Mouse (Mus musculus) embryonic facial prominence, embryonic 10.5 days (tissue): Measurements from ENCODE around the gene Bcor. TPM values are rescaled to one million over a fixed set of nuclear protein-coding genes. Genes with fewer than 3 reads are reported as not detected.

Experiments used
- DNase-seq: peaks from one replicate; pipeline ENCODE4 v3.0.0-alpha.2; 2017; ENCODE audit warnings: low spot score
- H3K27ac ChIP-seq: fragments of 300-500 bp; sonication (generic); replicated peaks from 2 replicates; pipeline ENCODE4 v1.5.1; 2016; ENCODE audit warnings: mild to moderate bottlenecking
- H3K27me3 ChIP-seq: fragments of 300-500 bp; sonication (generic); replicated peaks from 2 replicates; pipeline ENCODE4 v1.6.1; 2016; ENCODE audit warnings: low read depth, mild to moderate bottlenecking; ENCODE audit not compliant: poor library complexity, severe bottlenecking
- H3K36me3 ChIP-seq: fragments of 300-500 bp; sonication (generic); replicated peaks from 2 replicates; pipeline ENCODE4 v1.6.1; 2016; ENCODE audit warnings: mild to moderate bottlenecking, moderate library complexity
- H3K4me1 ChIP-seq: fragments of 300-500 bp; sonication (generic); 2 replicates; pipeline ENCODE4 v1.6.1; 2016
- H3K4me3 ChIP-seq: fragments of 300-500 bp; sonication (generic); 2 replicates; pipeline ENCODE4 v1.5.1; 2016; ENCODE audit warnings: mild to moderate bottlenecking, moderate library complexity
- H3K9me3 ChIP-seq: fragments of 300-500 bp; sonication (generic); 2 replicates; pipeline ENCODE4 v1.6.1; 2016; ENCODE audit warnings: mild to moderate bottlenecking
- WGBS: fragments of 180-500 bp; shearing (Covaris S2); methylation state at CpG from one replicate; pipeline ENCODE4 v1.1.7; 2016; 5-methylcytosine and 5-hydroxymethylcytosine counted together
- polyA plus RNA-seq: library from polyadenylated mRNA; unstranded; fragments of >200 nt; fragmentation: Nextera tagmentation; extraction: Ambion mirVana; gene quantifications from 2 replicates; pipeline ENCODE4 v1.2.1, GENCODE M21; 2016

The Bcor gene
- polyA plus RNA-seq, 1 experiment from 2014 or later: 23.7 TPM

- no peak overlapping the region for H3K27ac ChIP-seq
- 8% methylated on average over 11 of the region's 11 CpGs for WGBS
- peak overlapping the region; percentile 56 for H3K4me3 ChIP-seq
- H3K4me1 ChIP-seq: peaks cover 37% of the 10 kb centered on the region
- peaks cover 86% of the 10 kb centered on the region for H3K27me3 ChIP-seq
- no peaks in the 10 kb centered on the region for H3K9me3 ChIP-seq
- no peak for DNase-seq
- no peaks in the 10 kb centered on the region for H3K36me3 ChIP-seq
These were observed 152.2 kb downstream of the Bcor start for GRCm38 (mm10) chrX:12007832-12008540.

DNA sequence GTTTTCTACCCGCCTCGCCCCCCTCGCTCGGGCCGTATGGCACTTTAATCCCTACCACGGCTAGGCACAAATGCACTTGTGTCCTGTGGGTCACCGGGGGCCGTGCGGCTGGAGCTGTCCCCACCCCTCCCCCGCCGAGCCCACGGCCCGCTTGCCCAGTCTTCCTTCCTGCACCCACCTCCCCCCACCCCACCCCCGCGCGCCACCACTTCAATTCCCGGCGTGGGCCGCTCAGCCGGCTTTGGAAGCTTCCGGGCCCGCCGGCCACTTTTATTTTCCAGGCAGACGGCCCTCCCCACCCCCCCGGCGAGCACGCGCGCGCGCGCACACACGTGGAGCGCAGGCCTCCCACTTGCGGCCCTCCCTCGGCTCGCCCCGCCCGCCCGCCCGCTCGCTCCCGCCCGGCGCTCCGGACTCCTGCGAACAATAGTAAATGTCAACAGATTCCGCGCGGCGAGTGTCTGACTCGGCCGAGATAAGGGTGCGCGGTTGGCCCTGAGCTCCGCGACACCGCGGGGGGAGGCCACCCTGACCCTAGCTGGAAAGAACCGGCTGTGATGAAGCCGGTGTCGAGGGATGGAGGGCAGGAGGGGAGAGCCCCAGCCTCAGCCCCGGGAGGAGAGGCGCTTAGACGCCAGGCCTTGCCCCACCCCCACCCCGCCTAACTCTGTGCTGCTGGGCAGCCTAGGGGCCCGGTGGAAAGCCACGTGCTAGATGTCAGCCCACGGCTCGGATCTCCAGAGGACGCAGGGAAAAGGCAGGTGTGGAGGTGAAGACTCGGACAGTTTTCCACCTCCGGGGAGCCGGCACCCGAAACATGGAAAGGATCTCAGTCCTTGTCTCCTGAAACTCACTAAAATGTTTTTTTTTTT is 153.0 kb downstream of the Bcor start:
- Histone ChIP-seq H3K36me3 (no peaks in the 10 kb centered on the region), H3K27me3 (peaks cover 90% of the 10 kb centered on the region), H3K9me3 (no peaks in the 10 kb centered on the region), H3K4me1 (peaks cover 46% of the 10 kb centered on the region), H3K4me3 (peak overlapping the region; percentile 56), H3K27ac (peak overlapping the region; percentile 92)
- peak; percentile 83 for DNase-seq
- WGBS: 4% methylated on average over 74 of the region's 75 CpGs

DNA sequence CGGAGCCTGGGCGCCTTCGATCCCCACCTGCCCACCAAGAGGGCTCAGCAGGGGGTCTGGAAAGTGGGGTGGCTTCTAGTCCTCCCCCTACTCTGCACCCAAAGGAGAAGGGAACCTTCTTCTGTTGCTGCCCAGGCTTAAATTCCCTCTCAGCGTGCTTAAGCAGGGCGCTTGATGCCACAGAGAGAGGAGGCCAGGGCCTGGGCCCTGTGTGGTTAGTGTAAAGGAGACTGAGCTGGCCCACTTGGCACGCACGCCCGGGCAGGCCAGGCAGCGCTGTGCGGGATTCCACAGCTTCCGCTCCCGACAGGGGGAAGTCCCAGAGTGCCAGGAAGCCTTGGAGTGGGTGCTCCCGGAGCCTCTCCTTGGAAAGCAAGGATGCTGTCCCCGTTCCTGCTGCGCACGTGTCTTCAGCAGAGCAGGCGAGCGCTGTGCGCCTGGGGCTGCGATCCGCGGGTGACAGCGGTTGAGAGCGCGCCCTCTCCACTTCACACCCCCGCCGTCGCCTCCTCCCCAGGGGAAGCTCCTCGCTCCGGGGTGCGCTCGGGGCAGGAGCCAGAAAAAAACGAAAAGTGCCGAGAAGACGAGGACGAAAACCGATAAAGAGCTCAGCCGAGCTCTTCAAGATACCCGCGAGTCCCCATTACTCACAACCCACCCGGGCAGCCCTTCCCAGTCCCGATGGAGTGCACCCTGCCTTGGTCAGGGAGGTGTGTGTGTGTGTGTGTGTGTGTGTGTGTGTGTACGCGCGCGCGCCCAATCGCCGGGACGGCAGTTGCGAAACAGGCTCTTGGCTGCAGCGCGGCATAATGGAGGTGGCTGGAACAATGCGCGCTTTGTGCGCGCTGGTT is 153.9 kb downstream of the Bcor start:
- WGBS: 5% methylated on average over 57 of the region's 57 CpGs
- H3K36me3 ChIP-seq: no peaks in the 10 kb centered on the region
- peaks cover 98% of the 10 kb centered on the region for H3K27me3 ChIP-seq
- DNase-seq: peak; percentile 81
- peaks cover 55% of the 10 kb centered on the region for H3K4me1 ChIP-seq
- peak overlapping the region; percentile 92 for H3K27ac ChIP-seq
- no peaks in the 10 kb centered on the region for H3K9me3 ChIP-seq
- peak overlapping the region; percentile 56 for H3K4me3 ChIP-seq

DNA sequence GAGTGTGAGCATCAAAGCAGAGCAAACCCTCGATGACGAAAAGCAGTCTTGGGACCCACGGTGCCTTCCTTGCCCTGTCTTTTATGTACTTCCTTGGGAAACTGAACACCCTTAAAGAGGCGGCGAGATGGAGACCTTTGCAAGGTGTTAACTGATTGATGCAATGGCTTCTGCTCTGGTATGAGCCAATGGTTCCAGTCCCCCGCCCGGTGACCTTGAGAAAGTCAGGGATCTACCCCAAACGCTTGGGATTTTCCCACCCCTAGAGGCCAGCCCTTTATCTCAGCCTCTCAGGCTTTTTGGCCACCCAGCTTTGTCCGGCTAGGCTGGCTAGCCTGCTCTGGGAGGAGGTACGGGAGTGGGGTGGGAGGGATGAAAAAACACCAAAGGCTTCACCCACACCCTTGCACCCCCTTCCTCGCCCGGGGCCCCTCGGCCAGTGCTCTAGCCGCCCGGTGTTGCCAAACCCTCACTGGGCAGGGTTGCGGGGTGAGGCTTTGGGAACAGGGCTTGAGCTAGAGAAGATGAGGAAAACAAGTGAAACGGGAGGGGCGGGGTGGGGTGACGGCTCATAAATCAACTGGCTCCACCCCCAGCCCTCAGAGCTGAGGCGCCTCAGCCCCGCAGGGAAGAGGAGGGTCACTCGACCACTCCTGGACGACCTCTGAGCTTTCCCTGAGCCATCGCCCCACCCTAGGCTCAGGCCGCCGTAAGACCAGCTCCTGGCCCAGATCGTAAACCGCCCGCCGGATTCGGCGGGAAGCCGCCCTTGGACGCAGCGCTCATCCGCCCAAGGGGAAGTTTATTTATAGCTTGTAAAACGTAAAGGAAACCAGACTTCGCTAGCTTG is 154.7 kb downstream of the Bcor start:
- Histone ChIP-seq H3K36me3 (no peaks in the 10 kb centered on the region), H3K4me1 (peaks cover 63% of the 10 kb centered on the region), H3K4me3 (peak overlapping the region; percentile 56), H3K27me3 (peaks cover 98% of the 10 kb centered on the region), H3K9me3 (no peaks in the 10 kb centered on the region), H3K27ac (peak overlapping the region; percentile 92)
- 7% methylated on average over 37 of the region's 38 CpGs for WGBS
- DNase-seq: peak; percentile 55

DNA sequence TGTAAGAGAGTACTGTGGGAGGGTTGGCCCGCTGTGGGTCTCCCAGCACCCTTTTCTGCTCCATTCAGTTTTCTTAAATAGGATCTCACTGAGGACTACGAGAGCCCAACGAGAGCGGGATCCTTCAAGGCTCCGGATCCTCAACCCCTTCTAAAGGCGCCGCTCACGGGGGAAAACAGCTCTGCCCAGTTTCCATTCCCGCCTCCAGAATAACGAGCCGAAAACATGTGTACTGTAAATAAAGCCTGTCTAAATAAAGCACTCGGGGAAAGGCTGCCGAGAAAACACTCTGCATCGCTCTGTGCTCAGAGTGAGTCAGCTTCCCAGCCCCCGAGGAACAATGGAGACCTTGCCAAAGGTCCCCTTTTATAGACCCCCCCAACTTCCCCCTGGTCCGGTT is 155.7 kb downstream of the Bcor start:
- no peak overlapping the region for H3K4me3 ChIP-seq
- WGBS: 10% methylated on average over 16 of the region's 16 CpGs
- no peak for DNase-seq
- no peaks in the 10 kb centered on the region for H3K9me3 ChIP-seq
- peaks cover 73% of the 10 kb centered on the region for H3K4me1 ChIP-seq
- H3K27me3 ChIP-seq: peaks cover 100% of the 10 kb centered on the region
- H3K36me3 ChIP-seq: no peaks in the 10 kb centered on the region
- H3K27ac ChIP-seq: peak overlapping the region; percentile 92

DNA sequence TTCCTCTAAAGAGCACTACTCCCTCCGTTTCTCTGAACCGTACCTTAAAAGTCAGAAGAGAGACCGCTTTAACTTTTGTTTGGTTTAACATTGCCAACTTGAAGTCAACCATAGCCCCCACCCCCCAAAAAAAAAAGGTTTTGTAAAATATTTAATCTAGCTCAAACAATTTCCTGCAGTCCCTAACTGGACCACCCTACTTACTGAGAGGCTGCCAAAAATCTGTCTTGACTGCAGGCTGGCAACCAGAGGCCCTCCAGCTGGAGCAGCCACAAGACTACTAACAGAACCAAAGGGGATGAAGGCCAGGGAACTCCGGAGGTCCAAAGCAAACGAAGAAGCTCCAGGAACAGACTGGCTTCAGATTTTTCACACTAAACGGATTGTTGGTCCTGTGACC is 156.2 kb downstream of the Bcor start:
- Histone ChIP-seq H3K27me3 (peaks cover 100% of the 10 kb centered on the region), H3K9me3 (no peaks in the 10 kb centered on the region), H3K4me3 (no peak overlapping the region), H3K27ac (no peak overlapping the region), H3K4me1 (peaks cover 78% of the 10 kb centered on the region), H3K36me3 (no peaks in the 10 kb centered on the region)
- whole genome bisulfite sequencing: 33% methylated on average over 6 of the region's 6 CpGs
- no peak for DNase-seq

- Histone ChIP-seq H3K9me3 (no peaks in the 10 kb centered on the region), H3K36me3 (no peaks in the 10 kb centered on the region), H3K4me1 (peaks cover 82% of the 10 kb centered on the region), H3K4me3 (no peak overlapping the region), H3K27me3 (peaks cover 100% of the 10 kb centered on the region), H3K27ac (peak overlapping the region; percentile 67; the same call in 1 of the 2 replicates)
- no peak for DNase-seq
- 8% methylated on average over 1 of the region's 1 CpGs for WGBS
These were observed 156.6 kb downstream of the Bcor start for GRCm38 (mm10) chrX:12003539-12003938.

- Histone ChIP-seq H3K36me3 (no peaks in the 10 kb centered on the region), H3K27ac (peak overlapping the region; percentile 67), H3K27me3 (peaks cover 100% of the 10 kb centered on the region), H3K4me3 (no peak overlapping the region), H3K4me1 (peaks cover 86% of the 10 kb centered on the region), H3K9me3 (no peaks in the 10 kb centered on the region)
- WGBS: 9% methylated on average over 9 of the region's 9 CpGs
- DNase-seq: peak; percentile 42
These were observed 157.0 kb downstream of the Bcor start for GRCm38 (mm10) chrX:12003106-12003505.

DNA sequence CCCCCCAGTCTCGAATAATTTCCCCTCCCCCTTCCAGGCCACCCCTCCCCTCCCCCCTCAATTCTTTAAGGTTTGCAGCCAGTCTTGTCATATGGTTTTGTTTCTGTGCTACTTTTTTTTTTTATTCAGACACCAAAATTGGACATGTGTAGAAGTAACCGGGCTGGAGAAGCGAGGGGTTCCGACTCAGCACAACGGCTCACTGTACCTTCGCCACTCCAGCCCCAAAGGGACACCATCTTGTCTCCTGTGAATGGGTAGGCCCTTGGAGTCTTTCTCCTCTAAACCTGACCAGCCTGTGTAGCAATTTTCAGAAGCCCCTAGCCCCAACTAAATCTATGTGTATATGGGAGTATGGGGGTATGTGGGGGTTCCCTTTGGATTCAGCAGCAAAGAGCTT is 157.6 kb downstream of the Bcor start:
- no peaks in the 10 kb centered on the region for H3K36me3 ChIP-seq
- H3K27ac ChIP-seq: no peak overlapping the region
- peaks cover 100% of the 10 kb centered on the region for H3K27me3 ChIP-seq
- WGBS: 17% methylated on average over 6 of the region's 6 CpGs
- DNase-seq: no peak
- H3K4me1 ChIP-seq: peaks cover 87% of the 10 kb centered on the region
- H3K4me3 ChIP-seq: no peak overlapping the region
- H3K9me3 ChIP-seq: no peaks in the 10 kb centered on the region

DNA sequence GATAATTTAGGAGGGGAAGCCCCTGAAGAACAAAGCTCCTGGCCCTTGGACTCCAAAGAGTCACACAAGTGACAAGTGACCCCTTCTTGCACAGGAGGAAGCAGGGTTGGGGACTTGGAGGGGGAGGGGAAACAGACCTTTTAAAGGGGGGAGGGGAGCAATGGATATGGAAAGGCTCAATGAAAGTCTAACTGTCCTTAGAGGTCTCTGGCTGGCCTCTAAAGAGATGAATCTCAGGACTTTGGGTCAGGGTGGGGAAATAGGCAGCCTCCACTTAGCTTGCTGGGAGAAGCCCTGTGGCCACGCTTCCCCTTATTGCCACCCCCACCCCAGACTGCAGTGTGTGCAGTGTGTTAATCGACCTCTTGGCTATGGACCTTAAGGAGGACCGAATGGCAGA is 158.2 kb downstream of the Bcor start:
- no peaks in the 10 kb centered on the region for H3K9me3 ChIP-seq
- 0 out of 2 replicates have a peak overlapping the region, but pooled peaks have one; percentile 24 for H3K27ac ChIP-seq
- peaks cover 83% of the 10 kb centered on the region for H3K4me1 ChIP-seq
- H3K4me3 ChIP-seq: no peak overlapping the region
- no peaks in the 10 kb centered on the region for H3K36me3 ChIP-seq
- DNase-seq: peak; percentile 13
- WGBS: 10% methylated on average over 3 of the region's 3 CpGs
- peaks cover 100% of the 10 kb centered on the region for H3K27me3 ChIP-seq

DNA sequence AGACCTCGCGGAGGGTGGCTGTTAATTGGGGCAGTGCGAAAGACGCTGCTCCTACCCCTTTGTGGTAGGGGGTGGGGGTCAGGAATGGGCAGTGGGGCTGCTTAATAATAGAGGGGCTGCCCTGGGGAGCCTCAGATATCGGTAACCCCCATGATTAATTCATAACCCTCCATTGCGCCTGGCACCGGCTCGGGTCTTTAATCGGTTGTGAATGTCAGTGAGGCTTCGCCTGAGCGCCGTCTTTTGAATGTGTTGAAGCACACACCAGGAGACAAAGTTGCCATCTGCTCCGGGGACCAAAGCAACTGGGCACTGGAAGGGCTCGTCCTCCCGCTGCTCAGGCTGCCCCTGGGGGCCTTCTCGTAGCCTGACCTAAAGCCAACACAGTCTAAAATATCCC is 158.8 kb downstream of the Bcor start:
- 6% methylated on average over 16 of the region's 16 CpGs for WGBS
- H3K4me3 ChIP-seq: no peak overlapping the region
- DNase-seq: peak; percentile 24
- H3K36me3 ChIP-seq: no peaks in the 10 kb centered on the region
- H3K27ac ChIP-seq: peak overlapping the region; percentile 48; the same call in 1 of the 2 replicates
- H3K4me1 ChIP-seq: peaks cover 81% of the 10 kb centered on the region
- no peaks in the 10 kb centered on the region for H3K9me3 ChIP-seq
- H3K27me3 ChIP-seq: peaks cover 100% of the 10 kb centered on the region
